Mouse (Mus musculus): ENCODE measurements around the gene Lrrc26. TPM values are rescaled to one million over a fixed set of nuclear protein-coding genes. Genes with fewer than 3 reads are reported as not detected.

The Lrrc26 gene
- 0.37 TPM for polyA plus RNA-seq (2014; fragmentation: Illumina TruSeq; extraction: RNeasy Lipid Tissue Mini Kit (QIAGEN cat#74804); ENCODE audit: low replicate concordance)

GRCm38 (mm10) chr2:25289651-25290050, at the start of gene Lrrc26:
Gene Lrrc26 (plus strand): TSS chr2:25289915.

DNA sequence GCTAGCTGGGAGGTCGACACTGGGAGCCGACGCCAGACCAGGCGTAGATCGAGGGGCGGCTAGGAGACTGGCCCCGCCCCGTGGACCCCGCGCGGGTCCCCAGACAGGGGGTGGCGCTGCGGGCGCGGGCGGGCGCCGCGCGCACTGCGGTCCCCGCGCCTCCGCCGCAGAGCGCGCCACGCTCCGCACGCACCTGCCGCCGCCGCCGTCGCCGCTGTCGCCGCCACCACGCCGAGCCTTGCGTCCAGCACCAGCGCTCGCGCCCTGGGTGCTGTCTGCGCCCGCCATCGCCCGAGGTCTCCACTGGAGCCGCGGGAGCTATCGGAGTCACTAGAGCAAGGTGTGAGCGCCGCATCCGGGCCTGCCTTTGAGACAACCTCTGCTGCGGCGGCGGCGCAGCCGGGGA, 47.6 kb upstream of the Lrrc26 start, which contains the start of the genes Rnf208 and Cysrt1:
Gene Rnf208, plus strand, starts transcription at position 155 of the 406 bp plus-strand sequence.
Gene Cysrt1, minus strand, starts transcription at position 352 of the 406 bp plus-strand sequence.

DNA sequence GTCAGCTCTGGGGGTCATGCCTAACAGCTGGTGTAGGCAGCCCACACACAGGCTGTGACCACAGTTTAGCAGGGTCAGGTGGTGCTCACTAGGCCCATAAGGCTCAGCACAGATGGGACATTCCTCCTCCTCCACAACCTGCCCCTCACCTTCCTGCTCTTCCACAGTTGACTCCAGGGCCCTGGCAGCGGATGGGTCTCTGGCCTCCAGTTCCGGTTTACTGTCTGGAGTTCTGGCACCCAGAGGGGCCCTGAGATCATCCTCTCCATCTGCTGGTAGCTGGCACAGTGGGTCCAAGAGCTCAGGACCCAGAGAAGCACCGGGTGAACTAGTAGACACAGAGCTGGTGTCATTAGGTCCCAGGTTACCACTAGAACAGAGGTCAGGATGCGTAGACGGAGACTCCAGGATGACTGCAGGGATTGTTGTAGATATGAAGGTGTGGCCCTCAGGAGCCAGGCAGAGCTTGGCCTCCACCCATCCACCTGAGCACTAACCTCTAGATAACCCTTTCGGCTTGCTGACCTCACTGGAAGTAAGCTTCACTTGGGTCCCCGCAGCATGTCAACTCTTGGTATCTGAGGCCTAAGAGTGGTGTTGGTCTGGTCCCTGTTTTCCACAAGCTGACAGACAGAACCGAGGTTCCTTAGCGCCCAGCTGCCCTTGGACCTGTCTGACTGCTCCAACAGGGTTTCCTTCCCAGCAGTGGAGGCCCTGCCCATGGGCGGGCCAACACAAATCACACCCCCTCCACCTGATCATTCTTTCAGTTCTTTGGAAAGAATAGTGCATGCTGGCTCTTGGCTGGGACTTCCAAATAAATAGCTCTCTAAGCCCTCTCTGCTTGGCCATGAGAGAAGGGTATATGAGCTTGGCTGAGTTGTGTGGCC, 43.3 kb upstream of the Lrrc26 start, which contains the start of gene AL732309.1:
Gene AL732309.1, minus strand, starts transcription at position 681 of the 890 bp plus-strand sequence.

DNA sequence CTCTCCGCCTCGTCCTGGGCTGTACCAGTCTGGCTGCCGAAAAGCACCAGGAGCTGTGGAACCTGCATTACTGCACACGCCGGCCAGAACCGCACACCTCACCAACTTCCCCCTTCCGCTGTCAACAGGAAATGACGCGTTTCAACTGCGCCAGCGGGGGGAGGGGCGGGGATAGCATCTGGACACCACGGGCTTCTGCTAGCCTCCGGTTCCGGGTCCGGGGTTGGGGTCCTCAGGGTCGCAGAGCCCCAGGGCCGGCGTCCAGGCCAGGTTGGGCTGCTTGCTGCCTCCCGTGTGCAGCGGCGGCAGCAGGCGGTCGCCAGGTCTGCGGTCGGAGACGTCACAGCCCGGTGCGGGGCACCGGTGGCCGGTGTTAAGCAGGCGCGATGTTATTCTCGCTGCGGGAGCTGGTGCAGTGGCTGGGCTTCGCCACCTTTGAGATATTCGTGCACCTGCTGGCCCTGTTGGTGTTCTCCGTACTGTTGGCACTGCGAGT, 34.4 kb upstream of the Lrrc26 start, which contains the start of gene Tmem203:
Gene Tmem203, plus strand, starts transcription at position 156 of the 496 bp plus-strand sequence.

DNA sequence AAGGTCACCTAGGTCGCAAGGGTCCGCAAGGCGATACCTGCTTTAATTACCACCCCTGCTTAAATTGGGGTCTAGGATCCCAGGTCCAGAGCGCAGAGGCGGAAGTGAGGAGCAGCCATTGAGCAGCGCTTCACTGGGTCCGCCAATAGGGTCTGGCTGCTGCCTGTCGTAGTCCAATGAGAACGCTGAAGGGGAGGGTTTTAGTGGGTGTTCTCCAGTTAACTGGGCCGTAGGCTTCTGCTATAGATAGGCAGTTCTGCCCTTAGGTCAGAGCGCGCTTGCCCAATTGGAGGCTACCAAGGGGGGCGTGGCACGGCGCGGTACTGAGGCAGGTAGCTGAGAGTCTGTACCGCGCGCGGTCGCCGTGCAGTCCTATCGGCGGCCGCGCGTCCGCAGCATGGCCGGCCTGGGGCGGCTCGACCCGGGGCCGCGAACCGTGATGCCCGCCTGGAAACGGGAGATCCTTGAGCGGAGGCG, 27.4 kb upstream of the Lrrc26 start, which contains the start of gene Tprn:
Gene Tprn, plus strand, starts transcription at position 328 of the 477 bp plus-strand sequence.

DNA sequence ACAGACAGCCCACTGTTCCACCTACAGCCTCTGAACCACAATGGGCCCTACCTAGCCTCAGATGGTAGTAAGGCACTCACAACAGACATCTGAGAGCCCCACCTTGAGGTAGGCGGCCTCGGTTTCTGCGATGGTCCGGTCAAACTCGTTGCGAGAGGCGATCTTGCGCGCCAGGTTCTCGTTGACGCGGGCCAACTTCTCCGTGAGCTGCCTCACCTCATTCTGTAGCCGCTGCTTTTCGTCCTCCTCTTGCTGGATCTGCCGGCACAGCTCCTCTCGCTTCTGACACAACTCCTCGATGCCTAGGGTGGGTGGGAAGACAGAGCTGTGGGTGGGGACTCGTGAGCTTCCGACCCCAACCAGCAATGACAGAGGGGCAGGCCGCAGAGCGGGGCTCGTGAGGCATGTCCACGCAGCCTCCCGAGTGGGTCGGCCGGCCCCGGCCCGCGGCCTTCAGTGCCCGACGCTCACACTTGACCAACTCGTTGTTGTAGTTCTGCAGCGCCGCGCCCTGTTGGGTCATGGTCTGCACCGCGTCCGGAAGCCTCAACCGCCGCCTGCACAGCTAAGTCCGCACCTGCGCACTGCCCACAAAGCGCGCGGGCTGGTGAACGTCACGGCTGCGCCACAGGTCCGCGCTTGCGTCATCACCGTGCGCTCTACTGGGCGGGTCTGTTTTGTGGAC, 17.7 kb upstream of the Lrrc26 start, which contains the start of the genes Ssna1 and Anapc2:
Gene Ssna1, minus strand, starts transcription at position 612 of the 685 bp plus-strand sequence.
Gene Anapc2, plus strand, starts transcription at position 652 of the 685 bp plus-strand sequence.

DNA sequence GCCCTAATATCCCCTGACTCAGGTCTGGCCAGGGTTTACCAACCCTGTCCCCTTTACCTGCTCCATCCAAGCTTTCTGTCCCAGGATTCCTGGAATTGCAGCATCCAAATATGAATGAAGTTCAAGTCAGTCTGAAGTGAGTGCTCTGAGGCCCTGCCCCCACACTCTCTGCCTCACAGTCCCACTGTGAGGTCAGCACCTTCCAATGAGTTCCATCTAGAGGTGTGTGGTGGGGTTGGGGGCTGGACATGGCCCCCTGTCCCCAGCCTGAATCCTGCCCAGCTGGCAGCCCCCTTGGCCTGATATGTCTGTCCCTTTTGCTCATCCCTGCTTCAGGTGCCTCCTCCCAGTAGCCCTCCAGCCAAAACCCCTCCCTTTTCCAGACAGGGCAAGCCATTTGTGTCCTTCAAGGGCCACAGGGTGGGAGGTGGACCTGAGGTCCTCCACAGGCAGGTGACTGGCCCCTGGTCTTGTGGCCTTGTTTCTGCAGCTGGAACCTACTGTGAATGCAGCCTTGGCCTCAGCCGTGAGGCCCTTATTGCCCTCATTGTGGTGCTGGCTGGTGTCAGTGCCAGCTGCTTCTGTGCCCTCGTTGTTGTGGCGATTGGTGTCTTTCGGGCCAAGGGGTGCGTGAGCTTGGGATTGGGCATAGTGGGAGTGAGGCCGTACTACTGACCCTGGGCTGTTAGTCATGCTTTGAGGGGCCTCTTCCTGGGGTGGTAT, 1.6 kb upstream of the Lrrc26 start, which contains the start of gene Tmem210:
Gene Tmem210, plus strand, starts transcription at position 219 of the 723 bp plus-strand sequence.

DNA sequence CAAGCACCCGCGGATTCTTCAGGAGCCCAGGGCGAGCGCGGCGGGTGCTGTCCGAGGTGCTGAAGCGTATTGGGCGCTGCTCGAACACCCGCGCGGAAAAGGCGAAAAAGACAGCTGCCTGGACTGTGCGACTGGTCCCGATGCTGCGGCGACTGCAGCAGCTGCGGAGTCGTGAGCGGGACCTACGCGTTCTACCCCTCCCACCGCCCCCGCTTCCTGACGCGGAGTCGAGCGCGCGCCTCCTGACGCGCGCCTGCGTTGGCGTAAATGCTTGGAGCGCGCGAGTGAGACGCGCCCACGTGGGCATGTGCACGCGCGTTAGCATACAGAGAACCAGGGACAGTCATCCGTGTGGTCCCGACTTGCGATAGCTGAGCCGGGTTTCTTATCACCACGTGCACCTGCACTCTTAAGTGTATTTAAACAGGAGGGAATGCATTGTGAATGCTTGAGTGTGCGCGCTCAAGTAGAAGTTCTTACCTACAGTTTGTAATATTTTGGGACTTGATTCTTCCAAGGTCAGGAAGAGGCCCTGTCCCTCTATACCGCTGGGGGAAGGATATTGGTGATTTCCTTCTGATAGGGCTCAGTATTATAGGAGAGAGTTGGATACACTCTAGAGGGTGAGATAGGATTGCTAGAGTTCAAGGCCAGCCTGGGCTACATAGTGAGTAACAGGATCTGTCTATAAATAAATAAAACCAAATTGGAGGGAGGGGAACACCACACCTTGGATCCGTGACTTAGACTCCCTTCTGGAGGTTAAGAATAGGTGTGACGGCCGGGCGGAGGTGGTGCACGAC, 29.5 kb downstream of the Lrrc26 start, which contains the start of gene Grin1:
Gene Grin1, minus strand, starts transcription at position 217 of the 803 bp plus-strand sequence.

DNA sequence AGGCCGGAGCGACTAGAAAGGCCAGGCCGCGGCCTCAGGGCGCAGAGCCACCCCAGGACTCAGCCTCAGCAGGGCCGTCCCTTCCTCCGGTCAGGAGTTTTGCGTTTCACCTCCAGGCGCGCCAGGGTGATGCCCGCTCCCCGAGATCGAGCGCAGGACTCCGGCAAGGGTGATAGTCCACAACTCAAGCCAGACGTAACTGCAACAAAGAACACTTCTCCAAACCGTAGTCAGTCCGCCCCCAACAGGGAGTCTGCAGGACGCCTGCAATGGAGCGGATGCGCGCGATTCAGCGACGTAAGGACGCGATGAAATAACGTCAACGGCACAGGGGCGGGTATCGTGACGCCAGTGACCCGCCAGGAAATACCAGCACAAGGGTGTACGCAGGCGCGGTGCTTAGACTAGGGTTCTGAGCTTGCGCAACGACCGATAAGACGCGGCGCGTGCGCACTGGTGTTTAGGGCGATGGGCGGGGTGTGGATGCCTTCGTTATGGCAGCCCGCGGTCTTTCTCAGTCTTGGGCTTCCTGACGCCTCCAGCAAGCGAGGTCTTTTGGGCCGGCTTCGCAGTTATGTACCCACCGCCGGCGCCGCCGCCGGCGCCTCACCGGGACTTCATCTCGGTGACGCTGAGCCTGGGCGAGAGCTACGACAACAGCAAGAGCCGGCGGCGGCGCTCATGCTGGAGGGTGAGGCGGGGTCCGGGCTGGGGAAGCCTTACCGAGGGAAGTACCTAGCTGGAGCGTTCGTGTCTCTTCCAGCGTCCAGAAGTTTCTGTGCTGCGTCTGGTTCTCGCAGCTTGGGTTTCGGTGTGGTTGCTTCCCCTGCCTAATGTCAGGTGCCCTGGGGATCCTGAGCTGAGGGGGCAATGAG, 42.8 kb downstream of the Lrrc26 start, which contains the start of gene Man1b1:
Gene Man1b1, plus strand, starts transcription at position 53 of the 875 bp plus-strand sequence.

Other genes with a start within 250 kb of the Lrrc26 start
- 1.8 TPM for gene Nsmf, start 235.6 kb upstream of the Lrrc26 start, polyA plus RNA-seq (2014; fragmentation: Illumina TruSeq; extraction: RNeasy Lipid Tissue Mini Kit (QIAGEN cat#74804); ENCODE audit: low replicate concordance)
- gene Entpd8, start 209.6 kb upstream of the Lrrc26 start, polyA plus RNA-seq (2014; fragmentation: Illumina TruSeq; extraction: RNeasy Lipid Tissue Mini Kit (QIAGEN cat#74804); ENCODE audit: low replicate concordance), result 43.1 TPM
- not detected for gene Noxa1, start 194.8 kb upstream of the Lrrc26 start, polyA plus RNA-seq (2014; fragmentation: Illumina TruSeq; extraction: RNeasy Lipid Tissue Mini Kit (QIAGEN cat#74804); ENCODE audit: low replicate concordance)
- 17.8 TPM for gene Nrarp, start 109.2 kb upstream of the Lrrc26 start, polyA plus RNA-seq (2014; fragmentation: Illumina TruSeq; extraction: RNeasy Lipid Tissue Mini Kit (QIAGEN cat#74804); ENCODE audit: low replicate concordance)
- gene Tor4a, start 93.0 kb upstream of the Lrrc26 start, polyA plus RNA-seq (2014; fragmentation: Illumina TruSeq; extraction: RNeasy Lipid Tissue Mini Kit (QIAGEN cat#74804); ENCODE audit: low replicate concordance), result 2.0 TPM
- gene Nelfb, start 78.4 kb upstream of the Lrrc26 start, polyA plus RNA-seq (2014; fragmentation: Illumina TruSeq; extraction: RNeasy Lipid Tissue Mini Kit (QIAGEN cat#74804); ENCODE audit: low replicate concordance), result 3.2 TPM
- not detected for gene Stpg3, start 75.3 kb upstream of the Lrrc26 start, polyA plus RNA-seq (2014; fragmentation: Illumina TruSeq; extraction: RNeasy Lipid Tissue Mini Kit (QIAGEN cat#74804); ENCODE audit: low replicate concordance)
- not detected for gene Fam166a, start 71.2 kb upstream of the Lrrc26 start, polyA plus RNA-seq (2014; fragmentation: Illumina TruSeq; extraction: RNeasy Lipid Tissue Mini Kit (QIAGEN cat#74804); ENCODE audit: low replicate concordance)
- gene Tubb4b, start 65.2 kb upstream of the Lrrc26 start, polyA plus RNA-seq (2014; fragmentation: Illumina TruSeq; extraction: RNeasy Lipid Tissue Mini Kit (QIAGEN cat#74804); ENCODE audit: low replicate concordance), result 46.6 TPM
- gene Slc34a3, start 55.6 kb upstream of the Lrrc26 start, polyA plus RNA-seq (2014; fragmentation: Illumina TruSeq; extraction: RNeasy Lipid Tissue Mini Kit (QIAGEN cat#74804); ENCODE audit: low replicate concordance), result not detected
- gene Rnf224, start 53.1 kb upstream of the Lrrc26 start, polyA plus RNA-seq (2014; fragmentation: Illumina TruSeq; extraction: RNeasy Lipid Tissue Mini Kit (QIAGEN cat#74804); ENCODE audit: low replicate concordance), result not detected
- gene Rnf208, start 47.7 kb upstream of the Lrrc26 start, polyA plus RNA-seq (2014; fragmentation: Illumina TruSeq; extraction: RNeasy Lipid Tissue Mini Kit (QIAGEN cat#74804); ENCODE audit: low replicate concordance), result not detected
- not detected for gene Cysrt1, start 47.5 kb upstream of the Lrrc26 start, polyA plus RNA-seq (2014; fragmentation: Illumina TruSeq; extraction: RNeasy Lipid Tissue Mini Kit (QIAGEN cat#74804); ENCODE audit: low replicate concordance)
- 0.93 TPM for gene AL732309.1, start 43.1 kb upstream of the Lrrc26 start, polyA plus RNA-seq (2014; fragmentation: Illumina TruSeq; extraction: RNeasy Lipid Tissue Mini Kit (QIAGEN cat#74804); ENCODE audit: low replicate concordance)
- gene Tmem203, start 34.5 kb upstream of the Lrrc26 start, polyA plus RNA-seq (2014; fragmentation: Illumina TruSeq; extraction: RNeasy Lipid Tissue Mini Kit (QIAGEN cat#74804); ENCODE audit: low replicate concordance), result not detected
- 2.3 TPM for gene Tprn, start 27.3 kb upstream of the Lrrc26 start, polyA plus RNA-seq (2014; fragmentation: Illumina TruSeq; extraction: RNeasy Lipid Tissue Mini Kit (QIAGEN cat#74804); ENCODE audit: low replicate concordance)
- 0.56 TPM for gene Ssna1, start 17.5 kb upstream of the Lrrc26 start, polyA plus RNA-seq (2014; fragmentation: Illumina TruSeq; extraction: RNeasy Lipid Tissue Mini Kit (QIAGEN cat#74804); ENCODE audit: low replicate concordance)
- gene Anapc2, start 17.4 kb upstream of the Lrrc26 start, polyA plus RNA-seq (2014; fragmentation: Illumina TruSeq; extraction: RNeasy Lipid Tissue Mini Kit (QIAGEN cat#74804); ENCODE audit: low replicate concordance), result 4.6 TPM
- gene Tmem210, start 1.8 kb upstream of the Lrrc26 start, polyA plus RNA-seq (2014; fragmentation: Illumina TruSeq; extraction: RNeasy Lipid Tissue Mini Kit (QIAGEN cat#74804); ENCODE audit: low replicate concordance), result not detected
- gene Grin1, start 29.3 kb downstream of the Lrrc26 start, polyA plus RNA-seq (2014; fragmentation: Illumina TruSeq; extraction: RNeasy Lipid Tissue Mini Kit (QIAGEN cat#74804); ENCODE audit: low replicate concordance), result not detected
- 13.8 TPM for gene Man1b1, start 42.4 kb downstream of the Lrrc26 start, polyA plus RNA-seq (2014; fragmentation: Illumina TruSeq; extraction: RNeasy Lipid Tissue Mini Kit (QIAGEN cat#74804); ENCODE audit: low replicate concordance)
- 2.0 TPM for gene Dpp7, start 66.4 kb downstream of the Lrrc26 start, polyA plus RNA-seq (2014; fragmentation: Illumina TruSeq; extraction: RNeasy Lipid Tissue Mini Kit (QIAGEN cat#74804); ENCODE audit: low replicate concordance)
- gene Uap1l1, start 75.8 kb downstream of the Lrrc26 start, polyA plus RNA-seq (2014; fragmentation: Illumina TruSeq; extraction: RNeasy Lipid Tissue Mini Kit (QIAGEN cat#74804); ENCODE audit: low replicate concordance), result 5.0 TPM
- gene Sapcd2, start 82.4 kb downstream of the Lrrc26 start, polyA plus RNA-seq (2014; fragmentation: Illumina TruSeq; extraction: RNeasy Lipid Tissue Mini Kit (QIAGEN cat#74804); ENCODE audit: low replicate concordance), result 0.11 TPM
- gene Entpd2, start 106.0 kb downstream of the Lrrc26 start, polyA plus RNA-seq (2014; fragmentation: Illumina TruSeq; extraction: RNeasy Lipid Tissue Mini Kit (QIAGEN cat#74804); ENCODE audit: low replicate concordance), result not detected
- gene Npdc1, start 109.4 kb downstream of the Lrrc26 start, polyA plus RNA-seq (2014; fragmentation: Illumina TruSeq; extraction: RNeasy Lipid Tissue Mini Kit (QIAGEN cat#74804); ENCODE audit: low replicate concordance), result 4.4 TPM
- not detected for gene Fut7, start 133.4 kb downstream of the Lrrc26 start, polyA plus RNA-seq (2014; fragmentation: Illumina TruSeq; extraction: RNeasy Lipid Tissue Mini Kit (QIAGEN cat#74804); ENCODE audit: low replicate concordance)
- gene Abca2, start 138.8 kb downstream of the Lrrc26 start, polyA plus RNA-seq (2014; fragmentation: Illumina TruSeq; extraction: RNeasy Lipid Tissue Mini Kit (QIAGEN cat#74804); ENCODE audit: low replicate concordance), result 0.48 TPM
- gene Clic3, start 166.9 kb downstream of the Lrrc26 start, polyA plus RNA-seq (2014; fragmentation: Illumina TruSeq; extraction: RNeasy Lipid Tissue Mini Kit (QIAGEN cat#74804); ENCODE audit: low replicate concordance), result not detected
- 5.1 TPM for gene Paxx, start 171.2 kb downstream of the Lrrc26 start, polyA plus RNA-seq (2014; fragmentation: Illumina TruSeq; extraction: RNeasy Lipid Tissue Mini Kit (QIAGEN cat#74804); ENCODE audit: low replicate concordance)
- gene Ptgds, start 180.1 kb downstream of the Lrrc26 start, polyA plus RNA-seq (2014; fragmentation: Illumina TruSeq; extraction: RNeasy Lipid Tissue Mini Kit (QIAGEN cat#74804); ENCODE audit: low replicate concordance), result not detected
- gene Lcn12, start 204.0 kb downstream of the Lrrc26 start, polyA plus RNA-seq (2014; fragmentation: Illumina TruSeq; extraction: RNeasy Lipid Tissue Mini Kit (QIAGEN cat#74804); ENCODE audit: low replicate concordance), result not detected
- gene Fbxw5, start 210.8 kb downstream of the Lrrc26 start, polyA plus RNA-seq (2014; fragmentation: Illumina TruSeq; extraction: RNeasy Lipid Tissue Mini Kit (QIAGEN cat#74804); ENCODE audit: low replicate concordance), result not detected
- not detected for gene C8g, start 211.8 kb downstream of the Lrrc26 start, polyA plus RNA-seq (2014; fragmentation: Illumina TruSeq; extraction: RNeasy Lipid Tissue Mini Kit (QIAGEN cat#74804); ENCODE audit: low replicate concordance)

Measured in small intestine, adult 10 weeks (tissue).